Mouse (Mus musculus) lung, embryonic 16.5 days (tissue): ENCODE results near the gene Tsc22d3. TPM values are rescaled to one million over a fixed set of nuclear protein-coding genes. Genes with fewer than 3 reads are reported as not detected.

Experiments used
- ATAC-seq: fragments of 200-750 bp; cut with Nextera tagmentation; 2 replicates; pipeline ENCODE4 v1.8.0; 2017; ENCODE audit warnings: low read depth, mild to moderate bottlenecking, moderate library complexity
- H3K27ac ChIP-seq: fragments of 300-500 bp; sonication (generic); 2 replicates; pipeline ENCODE4 v1.5.1; 2014; ENCODE audit warnings: mild to moderate bottlenecking, control low read depth, low read length
- H3K27me3 ChIP-seq: fragments of 300-500 bp; sonication (generic); 2 replicates; pipeline ENCODE4 v1.6.1; 2014; ENCODE audit warnings: low read depth, low read length, mixed read lengths; ENCODE audit not compliant: control insufficient read depth, insufficient read depth
- H3K36me3 ChIP-seq: fragments of 300-500 bp; sonication (generic); 2 replicates; pipeline ENCODE4 v1.6.1; 2014; ENCODE audit warnings: low read length; ENCODE audit not compliant: control insufficient read depth, insufficient read depth
- H3K4me1 ChIP-seq: fragments of 300-500 bp; sonication (generic); replicated peaks from 2 replicates; pipeline ENCODE4 v1.6.1; 2014; ENCODE audit warnings: low read length, mixed read lengths; ENCODE audit not compliant: control insufficient read depth, insufficient read depth
- H3K4me2 ChIP-seq: fragments of 300-500 bp; sonication (generic); 2 replicates; pipeline ENCODE4 v1.6.1; 2014; ENCODE audit warnings: low read depth, low read length, control low read depth
- H3K4me3 ChIP-seq: fragments of 300-500 bp; sonication (generic); 2 replicates; pipeline ENCODE4 v1.5.1; 2014; ENCODE audit warnings: mild to moderate bottlenecking, low read length, control low read depth
- H3K9ac ChIP-seq: fragments of 300-500 bp; sonication (generic); 2 replicates; pipeline ENCODE4 v1.6.1; 2014; ENCODE audit warnings: low read length, control low read depth
- H3K9me3 ChIP-seq: fragments of 300-500 bp; sonication (generic); 2 replicates; pipeline ENCODE4 v1.6.1; 2016; ENCODE audit warnings: low read length; ENCODE audit not compliant: control insufficient read depth
- WGBS: fragments of 180-500 bp; shearing (Covaris S2); extraction: QIAGEN DNeasy Blood & Tissue Kit; methylation state at CpG from one replicate; pipeline ENCODE4 v1.1.7; 2014; 5-methylcytosine and 5-hydroxymethylcytosine counted together
- polyA plus RNA-seq: library from polyadenylated mRNA; unstranded; fragments of >200 nt; fragmentation: Nextera tagmentation; extraction: Ambion mirVana; gene quantifications from 2 replicates; pipeline ENCODE4 v1.2.1, GENCODE M21; 2015

Tsc22d3 gene
- polyA plus RNA-seq, result 119 and 129 TPM in 2 replicates

DNA sequence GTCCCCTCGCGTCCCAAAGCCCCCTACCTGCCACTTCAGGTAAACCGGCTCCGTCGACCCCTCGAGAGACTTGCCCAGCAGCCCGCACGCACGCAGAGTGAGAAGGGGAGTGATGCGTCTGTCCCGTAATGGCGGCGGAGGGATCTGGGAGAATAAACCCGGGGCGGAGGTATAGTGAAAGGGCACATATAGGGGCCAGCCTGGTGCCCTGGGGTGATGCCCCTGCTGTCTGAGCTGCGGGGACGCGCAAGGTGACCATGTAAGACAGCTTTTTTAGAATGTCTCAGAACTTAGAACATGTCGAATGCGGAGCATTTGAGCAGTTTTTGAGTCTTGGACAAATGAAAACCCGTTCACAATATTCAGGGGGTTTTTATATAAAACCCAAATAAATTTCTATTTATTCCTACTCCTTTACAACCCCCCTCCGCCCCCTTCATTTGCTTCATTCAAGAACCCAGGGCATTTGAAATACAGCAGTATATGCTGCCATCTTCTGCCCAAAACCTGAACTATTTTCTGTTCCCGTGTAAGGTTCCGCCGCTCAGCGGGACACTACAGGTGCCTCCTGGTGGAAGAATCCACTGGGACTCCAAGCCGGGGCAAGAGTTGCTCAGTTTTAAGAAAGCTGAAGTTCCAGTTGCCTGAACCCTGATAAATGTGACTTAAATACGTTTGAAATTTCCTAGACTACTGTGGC, at the start of gene Tsc22d3:
Gene Tsc22d3 (minus strand): TSS at position 250 of the 700 bp plus-strand sequence.
- Histone ChIP-seq H3K4me2 (peak within 1 kb of the TSS; percentile 83), H3K36me3 (no peaks in the 10 kb centered on the region), H3K27me3 (peaks cover 10% of the 10 kb centered on the region), H3K4me3 (peak within 1 kb of the TSS; percentile 56), H3K9me3 (no peaks in the 10 kb centered on the region; the same call in 1 of the 2 replicates), H3K27ac (no peak within 1 kb of the TSS), H3K4me1 (no peaks in the 10 kb centered on the region), H3K9ac (peak within 1 kb of the TSS; percentile 56)
- ATAC-seq, result no peak
- WGBS, result 21% methylated on average over 28 of the region's 28 CpGs

- Histone ChIP-seq H3K9ac (no peak overlapping the region), H3K27ac (no peak overlapping the region), H3K4me2 (no peak overlapping the region), H3K9me3 (no peaks in the 10 kb centered on the region), H3K4me1 (no peaks in the 10 kb centered on the region), H3K27me3 (no peaks in the 10 kb centered on the region; the same call in 1 of the 2 replicates), H3K36me3 (no peaks in the 10 kb centered on the region), H3K4me3 (no peak overlapping the region)
- ATAC-seq, result no peak
- 58% methylated on average over 2 of the region's 2 CpGs for WGBS
Observed at GRCm38 (mm10) chrX:140639592-140639991, 39.1 kb upstream of the Tsc22d3 start.

- Histone ChIP-seq H3K4me2 (no peak overlapping the region), H3K9me3 (no peaks in the 10 kb centered on the region), H3K27me3 (no peaks in the 10 kb centered on the region), H3K36me3 (no peaks in the 10 kb centered on the region), H3K27ac (no peak overlapping the region), H3K9ac (no peak overlapping the region), H3K4me1 (no peaks in the 10 kb centered on the region), H3K4me3 (no peak overlapping the region)
- WGBS, result 65% methylated on average over 5 of the region's 5 CpGs
- no peak for ATAC-seq
Observed at GRCm38 (mm10) chrX:140638028-140638427, 37.6 kb upstream of the Tsc22d3 start.

DNA sequence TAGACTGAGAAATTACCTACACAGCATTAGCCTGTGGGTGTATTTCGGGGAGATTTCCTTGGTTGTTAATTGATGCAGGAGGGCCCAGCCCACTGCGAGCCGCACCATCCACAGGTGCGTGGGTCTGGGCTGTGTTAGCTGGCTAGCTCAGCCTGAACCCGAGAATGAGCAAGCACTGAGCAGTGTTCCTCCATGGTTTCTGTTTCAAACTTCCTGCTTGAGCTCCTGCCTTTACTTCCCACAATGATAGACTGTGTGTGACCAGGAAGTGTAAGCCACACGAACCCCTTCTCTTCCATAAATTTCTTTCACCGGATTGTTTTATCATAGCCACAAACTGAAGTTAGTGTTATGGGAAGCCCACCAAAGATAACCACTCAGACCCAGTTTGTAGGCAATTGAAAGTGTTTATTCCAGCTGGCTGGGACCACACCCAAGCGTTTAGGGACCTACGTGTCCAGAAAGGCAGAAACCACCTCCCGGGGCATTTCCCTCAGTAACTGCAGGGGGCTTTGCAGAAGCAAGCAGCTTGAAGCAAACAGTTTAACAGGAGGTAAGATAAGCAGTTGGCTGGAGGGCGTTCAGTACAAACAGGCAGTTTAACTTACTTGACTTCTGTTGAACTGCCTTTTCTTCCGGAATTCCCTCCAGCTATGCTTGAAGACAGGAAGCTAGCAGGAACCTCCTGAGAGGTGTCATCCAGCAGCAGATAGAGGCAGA, 24.6 kb upstream of the Tsc22d3 start:
- no peaks in the 10 kb centered on the region for H3K36me3 ChIP-seq
- no peak overlapping the region for H3K4me2 ChIP-seq
- H3K9me3 ChIP-seq, result no peaks in the 10 kb centered on the region

GRCm38 (mm10) chrX:140609938-140610337, 9.5 kb upstream of the Tsc22d3 start:
- H3K36me3 ChIP-seq, result no peaks in the 10 kb centered on the region
- no peak for ATAC-seq
- no peaks in the 10 kb centered on the region for H3K9me3 ChIP-seq
- no peak overlapping the region for H3K4me2 ChIP-seq
- no peak overlapping the region for H3K9ac ChIP-seq
- no peaks in the 10 kb centered on the region for H3K4me1 ChIP-seq
- WGBS, result 75% methylated on average over 4 of the region's 4 CpGs
- peaks cover 3% of the 10 kb centered on the region; the same call in 1 of the 2 replicates for H3K27me3 ChIP-seq
- no peak overlapping the region for H3K27ac ChIP-seq
- H3K4me3 ChIP-seq, result no peak overlapping the region

More for the DNA sequence above, 24.6 kb upstream of the Tsc22d3 start:
- no peak for ATAC-seq
- H3K4me3 ChIP-seq, result no peak overlapping the region
- H3K9ac ChIP-seq, result no peak overlapping the region
- H3K27ac ChIP-seq, result no peak overlapping the region
- H3K27me3 ChIP-seq, result no peaks in the 10 kb centered on the region
- WGBS, result 52% methylated on average over 12 of the region's 12 CpGs
- no peaks in the 10 kb centered on the region for H3K4me1 ChIP-seq

GRCm38 (mm10) chrX:140601884-140602283, 1.4 kb upstream of the Tsc22d3 start:
- peaks cover 13% of the 10 kb centered on the region for H3K27me3 ChIP-seq
- 33% methylated on average over 3 of the region's 3 CpGs for WGBS
- no peaks in the 10 kb centered on the region; the same call in 1 of the 2 replicates for H3K9me3 ChIP-seq
- H3K4me1 ChIP-seq, result no peaks in the 10 kb centered on the region
- H3K4me3 ChIP-seq, result no peak overlapping the region
- no peak overlapping the region for H3K9ac ChIP-seq
- no peaks in the 10 kb centered on the region for H3K36me3 ChIP-seq
- no peak for ATAC-seq
- H3K27ac ChIP-seq, result no peak overlapping the region
- no peak overlapping the region for H3K4me2 ChIP-seq

GRCm38 (mm10) chrX:140601311-140601710, 852 bp upstream of the Tsc22d3 start:
- no peak overlapping the region for H3K9ac ChIP-seq
- H3K27ac ChIP-seq, result no peak overlapping the region
- H3K36me3 ChIP-seq, result no peaks in the 10 kb centered on the region
- no peaks in the 10 kb centered on the region; the same call in 1 of the 2 replicates for H3K9me3 ChIP-seq
- no peak overlapping the region for H3K4me2 ChIP-seq
- no peak for ATAC-seq
- no peaks in the 10 kb centered on the region for H3K4me1 ChIP-seq
- H3K4me3 ChIP-seq, result no peak overlapping the region
- H3K27me3 ChIP-seq, result peaks cover 13% of the 10 kb centered on the region
- WGBS, result 35% methylated on average over 4 of the region's 4 CpGs

GRCm38 (mm10) chrX:140599561-140600409, 674 bp downstream of the Tsc22d3 start:
- Histone ChIP-seq H3K9ac (peak overlapping the region; percentile 56), H3K4me2 (peak overlapping the region; percentile 83), H3K9me3 (no peaks in the 10 kb centered on the region; the same call in 1 of the 2 replicates), H3K27me3 (peaks cover 10% of the 10 kb centered on the region), H3K27ac (no peak overlapping the region), H3K4me1 (no peaks in the 10 kb centered on the region), H3K4me3 (peak overlapping the region; percentile 56), H3K36me3 (no peaks in the 10 kb centered on the region)
- WGBS, result 24% methylated on average over 48 of the region's 78 CpGs
- ATAC-seq, result no peak; the same call in 1 of the 2 replicates
